Mouse (Mus musculus) adrenal gland, postnatal 4 days (tissue): ENCODE results near the gene Tmigd1. TPM values are rescaled to one million over a fixed set of nuclear protein-coding genes. Genes with fewer than 3 reads are reported as not detected.

Experiments used
- DNase-seq, 2 experiments: peaks; one replicate each; pipeline ENCODE4 v3.0.0; 2021 to 2022; ENCODE audit warnings: low spot score in 2 of 2, mixed read lengths in 2 of 2
- long read RNA-seq, 2 experiments: library from polyadenylated mRNA; stranded (forward); transcript quantifications; one replicate each; pipeline ENCODE4 v2.0.0; 2021
- total RNA-seq, 2 experiments: library from RNA; stranded (reverse); gene quantifications; 2 replicates each; pipeline ENCODE4 v1.2.3; 2021

Tmigd1 gene
- 1 to 10 TPM; 1.2 to 1.5 TPM for total RNA-seq
- long read RNA-seq, experiment 1, result 0 reads
- long read RNA-seq, experiment 2, partial matches to known transcripts, result 0 of 4 reads
- long read RNA-seq, experiment 2, other reads (novel, unspliced or antisense), result 3 of 4 reads

GRCm38 (mm10) chr11:76901579-76902361 is at the start of gene Tmigd1:
Tmigd1 (plus strand) TSS chr11:76902159.
- no peak for DNase-seq

GRCm38 (mm10) chr11:76854475-76855341 is 47.3 kb upstream of the Tmigd1 start:
- no peak for DNase-seq

- DNase-seq, result no peak
Measured at GRCm38 (mm10) chr11:76856601-76857000, 45.4 kb upstream of the Tmigd1 start.

GRCm38 (mm10) chr11:76857111-76857510 is 44.8 kb upstream of the Tmigd1 start:
- no peak for DNase-seq

GRCm38 (mm10) chr11:76858781-76859180 is 43.2 kb upstream of the Tmigd1 start:
- DNase-seq, result no peak

GRCm38 (mm10) chr11:76859261-76859660 is 42.7 kb upstream of the Tmigd1 start:
- DNase-seq, result no peak

GRCm38 (mm10) chr11:76861185-76861584 is 40.8 kb upstream of the Tmigd1 start:
- no peak for DNase-seq

- no peak for DNase-seq
Measured at GRCm38 (mm10) chr11:76872556-76873234, 29.3 kb upstream of the Tmigd1 start.

GRCm38 (mm10) chr11:76873865-76874264 is 28.1 kb upstream of the Tmigd1 start:
- DNase-seq, result no peak

- DNase-seq, result no peak
Measured at GRCm38 (mm10) chr11:76874766-76875165, 27.2 kb upstream of the Tmigd1 start.

GRCm38 (mm10) chr11:76879816-76880215 is 22.1 kb upstream of the Tmigd1 start:
- no peak for DNase-seq

- DNase-seq, result no peak
Measured at GRCm38 (mm10) chr11:76884451-76884850, 17.5 kb upstream of the Tmigd1 start.

GRCm38 (mm10) chr11:76889339-76890164 is 12.4 kb upstream of the Tmigd1 start:
- DNase-seq, result peak in 1 of 2 experiments; percentile 29

- no peak for DNase-seq
Measured at GRCm38 (mm10) chr11:76891171-76891570, 10.8 kb upstream of the Tmigd1 start.

- no peak for DNase-seq
Measured at GRCm38 (mm10) chr11:76891738-76892349, 10.1 kb upstream of the Tmigd1 start.

GRCm38 (mm10) chr11:76892972-76893371 is 9.0 kb upstream of the Tmigd1 start:
- DNase-seq, result no peak

- peak in 1 of 2 experiments; percentile 15 for DNase-seq
Measured at GRCm38 (mm10) chr11:76893570-76893969, 8.4 kb upstream of the Tmigd1 start.

GRCm38 (mm10) chr11:76894240-76894639 is 7.7 kb upstream of the Tmigd1 start:
- DNase-seq, result peak in 1 of 2 experiments; percentile 31

GRCm38 (mm10) chr11:76896360-76896759 is 5.6 kb upstream of the Tmigd1 start:
- no peak for DNase-seq

GRCm38 (mm10) chr11:76897126-76897525 is 4.8 kb upstream of the Tmigd1 start:
- DNase-seq, result no peak
